Mouse (Mus musculus): ENCODE measurements around the gene Uck2.

Gene Uck2

GRCm38 (mm10) chr1:167283441-167284257 is 1.5 kb downstream of the Uck2 start:
- peak; percentile 21 for DNase-seq (ENCODE audit: low spot score)

GRCm38 (mm10) chr1:167282768-167283167 is 2.4 kb downstream of the Uck2 start:
- no peak for DNase-seq (ENCODE audit: low spot score)

DNA sequence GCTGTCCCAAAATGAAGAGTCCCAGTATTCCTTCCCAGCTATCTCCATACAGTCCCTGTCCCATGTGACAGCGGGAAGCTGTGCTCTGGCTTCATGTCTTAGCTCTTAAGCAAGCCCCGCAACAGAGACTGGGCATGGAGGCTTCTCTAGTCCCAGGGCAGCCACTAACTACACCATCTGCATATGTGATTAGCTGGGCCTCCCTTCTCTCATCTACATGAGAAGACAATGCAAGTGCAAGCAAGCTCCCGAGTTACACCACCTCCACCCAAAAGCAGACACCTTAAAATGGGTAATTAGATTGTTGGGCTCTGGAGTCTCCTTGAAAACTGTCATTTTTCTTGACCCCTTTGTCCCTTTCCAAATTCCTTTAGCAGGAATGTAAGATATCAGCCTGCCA is 3.0 kb downstream of the Uck2 start:
- DNase-seq (ENCODE audit: low spot score), result no peak

DNA sequence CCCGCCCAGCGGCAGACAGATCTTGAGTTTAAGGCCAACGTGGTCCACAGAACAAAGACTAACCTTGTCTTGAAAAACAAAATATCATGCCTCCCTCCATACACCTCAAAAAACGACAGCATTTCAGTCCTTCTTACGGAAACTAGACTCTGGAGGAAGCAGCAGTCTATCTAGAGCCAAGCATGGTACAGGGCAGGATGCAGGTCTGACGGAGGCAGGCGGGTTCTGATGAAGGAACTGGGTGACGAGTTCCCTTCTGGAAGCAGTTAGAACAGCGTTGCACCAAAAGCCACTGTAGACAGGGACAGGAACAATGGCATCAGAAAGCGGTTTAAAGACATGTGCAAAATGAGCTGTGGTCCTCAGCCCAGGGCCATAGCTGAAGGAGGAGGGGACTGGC is 5.1 kb downstream of the Uck2 start:
- no peak for DNase-seq (ENCODE audit: low spot score)

DNA sequence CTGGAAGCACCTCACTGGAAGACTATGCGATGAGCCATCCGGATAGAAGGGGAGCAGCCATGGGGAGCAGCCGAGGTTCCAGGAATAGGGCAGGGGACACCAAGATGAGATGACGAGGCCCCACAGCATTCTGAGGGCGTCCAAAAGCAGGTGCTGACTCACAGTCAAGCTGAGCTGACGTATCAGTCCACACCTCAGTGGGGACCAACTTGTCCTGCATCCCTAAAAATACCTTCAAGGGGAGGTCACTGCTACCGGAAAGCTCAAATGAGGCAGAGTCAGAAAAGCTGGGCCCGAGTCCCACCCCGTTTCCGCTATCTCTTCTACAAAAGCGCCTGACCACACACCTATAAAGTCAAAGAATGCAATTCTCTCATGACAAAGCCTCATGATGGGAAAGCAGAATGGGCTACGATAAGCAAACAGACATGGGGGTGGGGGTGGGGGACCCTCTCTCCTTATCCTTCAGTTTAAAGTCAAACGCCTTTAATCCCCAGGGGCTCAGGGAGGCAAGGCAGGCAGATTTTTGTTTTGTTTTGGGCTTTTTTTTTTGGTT is 5.9 kb downstream of the Uck2 start:
- no peak for DNase-seq (ENCODE audit: low spot score)

DNA sequence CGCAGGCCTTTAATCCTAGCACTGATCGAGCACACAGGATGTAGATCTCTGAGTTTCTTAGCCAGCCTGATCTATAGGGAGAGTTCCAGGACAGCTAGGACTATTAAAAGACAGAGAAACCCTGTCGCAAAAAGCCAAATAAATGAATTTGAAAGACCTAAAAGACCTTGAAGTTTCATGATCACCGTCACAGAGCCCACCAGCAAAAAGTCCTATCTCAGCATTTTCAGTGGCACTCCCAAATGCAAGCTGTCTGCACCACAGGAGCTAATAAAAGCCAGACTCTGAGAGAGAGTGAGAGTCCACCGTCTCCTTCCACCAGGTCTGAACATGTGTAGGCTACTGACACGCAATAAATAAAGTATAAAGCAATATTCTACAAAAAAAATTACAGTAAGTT is 6.7 kb downstream of the Uck2 start:
- no peak for DNase-seq (ENCODE audit: low spot score)

GRCm38 (mm10) chr1:167274646-167275390 is 10.3 kb downstream of the Uck2 start:
- DNase-seq (ENCODE audit: low spot score), result no peak

- DNase-seq (ENCODE audit: low spot score), result no peak
Measured at GRCm38 (mm10) chr1:167273380-167274163, 11.5 kb downstream of the Uck2 start.

- no peak for DNase-seq (ENCODE audit: low spot score)
Measured at GRCm38 (mm10) chr1:167271841-167272240, 13.3 kb downstream of the Uck2 start.

- no peak for DNase-seq (ENCODE audit: low spot score)
Measured at GRCm38 (mm10) chr1:167271304-167271703, 13.8 kb downstream of the Uck2 start.

DNA sequence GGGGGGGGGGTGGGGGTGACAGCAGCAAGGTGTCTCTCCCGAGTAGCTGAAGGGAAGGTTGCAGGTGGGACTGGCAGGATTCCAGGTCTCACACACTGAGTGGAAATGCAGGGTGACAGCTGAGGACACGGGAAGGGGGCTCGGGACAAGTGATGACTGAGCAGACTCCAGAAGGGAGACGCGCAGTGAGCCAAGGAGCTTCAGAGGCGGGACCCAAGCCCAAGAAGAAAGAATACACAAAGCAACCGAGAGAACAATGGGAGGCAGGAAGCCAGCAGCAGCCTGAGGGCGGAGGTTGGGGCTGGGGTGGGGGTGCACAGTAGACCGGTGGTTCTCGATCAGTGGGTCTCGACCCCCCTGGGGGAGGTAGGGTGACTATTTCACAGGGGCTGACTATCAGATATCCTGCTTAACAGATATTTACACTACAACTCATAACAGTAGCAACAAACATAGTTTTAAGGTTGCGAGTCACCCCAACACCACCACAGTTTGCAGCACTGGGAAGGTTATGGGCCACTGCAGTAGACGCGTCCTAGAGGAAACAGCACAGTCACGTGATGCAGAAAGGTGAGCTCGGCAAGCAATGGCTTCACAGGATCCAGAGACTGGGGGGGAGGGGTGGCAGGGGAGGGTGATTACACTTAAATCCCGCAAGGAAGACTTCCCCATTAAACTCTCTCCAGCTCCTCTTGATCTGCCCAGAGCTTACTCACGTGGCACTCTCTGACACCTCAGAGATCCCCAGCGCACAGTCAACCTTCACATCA is 14.6 kb downstream of the Uck2 start:
- DNase-seq (ENCODE audit: low spot score), result no peak

DNA sequence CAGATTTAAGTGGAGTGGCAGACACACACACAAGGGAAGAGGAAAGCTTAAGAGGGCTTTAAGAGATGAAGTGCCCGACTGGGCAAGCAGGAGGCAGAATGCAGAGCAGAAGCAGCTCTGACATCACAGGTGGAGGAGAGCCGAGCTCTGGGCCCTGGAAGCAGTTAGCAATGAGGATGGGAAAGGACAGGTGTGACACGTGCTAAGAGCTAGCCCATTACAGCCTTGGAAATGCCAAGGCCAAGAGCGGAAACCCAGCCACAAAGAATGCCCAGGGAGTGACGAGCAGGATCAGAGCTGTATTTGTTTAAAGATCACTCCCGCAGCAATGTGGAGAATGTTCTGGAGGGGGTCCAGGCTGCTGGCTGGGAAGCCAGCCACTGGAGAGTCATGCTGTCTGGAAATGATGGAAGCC is 15.3 kb downstream of the Uck2 start:
- peak; percentile 33 for DNase-seq (ENCODE audit: low spot score)

DNA sequence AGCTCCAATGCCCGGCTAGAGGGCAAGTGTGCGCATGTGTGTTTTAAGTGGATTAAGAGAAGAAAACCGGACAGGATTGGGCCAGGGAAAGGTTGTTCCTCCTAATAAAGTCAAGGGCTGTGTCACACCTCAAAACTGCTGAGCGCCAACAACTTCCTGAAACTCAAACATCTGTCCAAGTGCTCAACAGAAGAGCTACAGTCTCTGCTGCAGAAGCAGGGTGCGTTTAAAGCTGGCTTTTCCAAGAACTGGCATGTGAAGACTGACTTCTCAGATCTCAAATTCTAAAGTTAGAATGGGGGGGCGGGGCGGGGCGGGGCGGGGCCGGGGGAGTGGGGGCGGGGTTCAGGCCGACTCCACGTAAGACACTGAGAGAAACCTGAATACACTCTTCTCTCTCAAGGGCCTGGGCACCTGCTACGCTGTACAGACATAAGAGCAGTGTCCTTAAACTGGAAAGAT is 15.7 kb downstream of the Uck2 start:
- no peak for DNase-seq (ENCODE audit: low spot score)

GRCm38 (mm10) chr1:167268360-167269063 is 16.6 kb downstream of the Uck2 start:
- no peak for DNase-seq (ENCODE audit: low spot score)

DNA sequence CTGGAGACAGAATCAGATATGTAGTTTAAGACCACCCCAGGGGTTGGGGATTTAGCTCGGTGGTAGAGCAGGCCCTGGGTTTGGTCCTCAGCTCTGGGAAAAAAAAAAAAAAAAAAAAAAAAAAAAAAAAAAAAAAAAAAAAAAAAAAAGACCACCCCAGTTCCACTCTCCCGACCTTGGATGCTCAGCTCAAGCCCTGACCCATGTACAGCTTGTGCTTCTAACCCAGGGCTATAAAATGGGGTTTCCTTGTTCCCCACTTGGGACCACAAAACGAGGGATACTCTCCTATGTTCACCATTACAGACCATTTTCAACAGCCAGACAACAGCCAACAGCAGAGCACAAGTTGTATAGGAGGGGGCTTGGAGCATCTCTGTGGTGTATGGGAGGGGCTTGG is 18.4 kb downstream of the Uck2 start:
- no peak for DNase-seq (ENCODE audit: low spot score)

GRCm38 (mm10) chr1:167265366-167265765 is 19.8 kb downstream of the Uck2 start:
- no peak for DNase-seq (ENCODE audit: low spot score)

- DNase-seq (ENCODE audit: low spot score), result no peak
Measured at GRCm38 (mm10) chr1:167262489-167263041, 22.6 kb downstream of the Uck2 start.

GRCm38 (mm10) chr1:167261750-167262149 is 23.4 kb downstream of the Uck2 start:
- DNase-seq (ENCODE audit: low spot score), result no peak

- DNase-seq (ENCODE audit: low spot score), result no peak
Measured at GRCm38 (mm10) chr1:167259702-167260101, 25.4 kb downstream of the Uck2 start.

DNA sequence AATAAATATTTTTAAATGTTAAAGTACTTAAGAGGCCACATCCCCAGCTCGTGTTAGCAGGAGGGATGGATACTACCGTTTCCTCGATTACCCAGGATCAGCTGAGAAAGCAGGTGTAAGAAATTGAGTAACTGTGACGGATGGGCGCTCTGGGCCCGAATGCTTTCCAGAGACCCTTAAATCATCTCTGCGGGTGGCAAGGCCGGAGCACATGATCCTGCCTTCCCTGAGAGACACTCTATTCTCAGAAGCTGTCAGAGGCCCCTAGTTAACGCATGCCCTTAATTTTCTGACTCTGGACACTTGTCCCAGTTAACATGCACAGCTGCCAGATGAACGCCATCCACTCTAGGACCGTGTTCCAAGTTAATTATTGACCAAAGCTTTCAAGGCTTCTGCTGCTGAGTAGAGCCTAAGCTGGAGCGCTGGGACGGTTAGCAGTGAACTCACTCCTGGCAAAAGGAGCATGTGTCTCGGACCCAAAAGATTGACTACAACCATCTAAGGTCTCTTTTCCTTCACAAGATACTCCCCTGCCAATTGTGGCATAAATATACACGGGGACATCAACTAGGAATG is 28.3 kb downstream of the Uck2 start:
- no peak for DNase-seq (ENCODE audit: low spot score)

Measured in ovary, postnatal 10 days (tissue).